Mouse (Mus musculus): ENCODE results near the gene Lif. TPM values are rescaled to one million over a fixed set of nuclear protein-coding genes. Genes with fewer than 3 reads are reported as not detected.

Lif gene
- polyA plus RNA-seq, 1 experiment from 2014 or later = not detected

DNA sequence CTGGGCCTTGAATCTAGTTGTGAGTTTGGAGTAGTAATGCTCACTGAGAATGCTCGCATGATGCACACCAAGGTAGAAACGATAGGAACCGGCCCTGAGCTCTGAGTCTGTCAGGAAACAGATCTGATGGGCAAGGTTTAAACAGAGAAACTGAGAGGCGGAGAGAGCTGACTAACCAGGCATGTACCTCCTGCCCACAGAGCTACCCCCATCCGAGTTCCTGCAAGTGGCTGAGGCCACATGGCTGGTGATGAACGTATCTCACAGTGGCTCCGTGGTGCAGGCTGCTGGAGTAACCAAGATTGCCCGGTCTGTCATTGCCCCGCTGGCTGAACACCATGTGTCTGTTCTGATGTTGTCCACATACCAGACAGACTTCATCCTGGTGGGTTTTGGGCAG, 37.4 kb upstream of the Lif start:
- H3K27me3 ChIP-seq = peaks cover 22% of the 10 kb centered on the region
- ATAC-seq (ENCODE audit: low read depth) (no peak), DNase-seq (no peak)
- peaks cover 7% of the 10 kb centered on the region for H3K36me3 ChIP-seq
- no peak overlapping the region for H3K4me2 ChIP-seq
- no peak overlapping the region for H3K27ac ChIP-seq
- no peak overlapping the region for H3K9ac ChIP-seq
- WGBS (ENCODE audit: insufficient replicate concordance) = 49% methylated on average over 9 of the region's 9 CpGs
- peaks cover 70% of the 10 kb centered on the region for H3K4me1 ChIP-seq (replicated peaks)
- H3K9me3 ChIP-seq (replicated peaks) = no peaks in the 10 kb centered on the region
- H3K4me3 ChIP-seq (replicated peaks) = no peak overlapping the region

DNA sequence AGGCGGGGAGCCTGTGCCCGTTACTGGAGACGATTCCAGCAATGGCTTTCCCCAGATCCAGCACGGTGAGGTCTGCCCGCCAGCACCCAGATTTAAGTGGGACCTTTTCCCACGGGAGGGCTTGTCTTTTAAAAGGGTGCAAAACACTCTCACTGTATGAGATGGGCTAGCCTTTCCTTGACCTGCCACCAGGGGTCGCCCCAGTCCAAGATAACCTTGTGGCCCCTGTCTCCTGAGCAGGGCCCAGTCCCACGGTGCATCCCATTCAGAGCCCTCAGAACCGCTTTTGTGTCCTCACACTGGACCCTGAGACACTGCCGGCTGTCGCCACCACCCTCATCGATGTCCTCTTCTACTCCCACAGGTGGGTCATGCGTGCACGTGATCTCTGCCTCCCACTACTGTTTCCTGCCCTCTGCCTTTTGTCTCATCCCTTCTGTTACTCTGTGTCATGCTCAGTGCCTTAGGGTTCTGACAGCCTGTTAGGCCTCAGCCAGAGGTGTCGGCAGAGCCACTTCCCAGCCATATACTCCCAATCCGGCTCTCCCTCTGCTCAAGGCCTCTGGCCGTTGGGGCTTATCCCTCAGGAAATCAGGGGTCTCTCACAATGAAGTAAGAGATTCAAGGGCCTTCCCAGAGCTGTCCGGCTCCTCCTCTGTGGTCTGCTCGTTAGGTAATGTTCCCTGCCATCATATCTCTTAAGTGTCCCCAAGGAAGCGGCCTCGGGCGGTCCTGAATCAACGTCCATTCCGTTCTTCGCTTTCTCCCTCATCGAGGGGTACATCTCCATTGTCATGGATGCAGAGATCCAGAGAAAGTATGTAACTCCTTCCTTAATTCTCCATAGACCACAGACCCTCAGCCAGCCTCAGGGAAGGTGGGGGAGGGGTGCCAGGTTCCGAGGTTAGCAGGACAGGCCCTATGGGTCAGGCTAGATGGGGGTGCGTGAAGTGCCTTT, 36.6 kb upstream of the Lif start:
- no peak for ATAC-seq (ENCODE audit: low read depth)
- peaks cover 78% of the 10 kb centered on the region for H3K4me1 ChIP-seq (replicated peaks)

GRCm38 (mm10) chr11:4222046-4222950, 35.1 kb upstream of the Lif start:
- H3K9ac ChIP-seq = 0 out of 2 replicates have a peak overlapping the region, but pooled peaks have one; percentile 19
- H3K4me2 ChIP-seq = no peak overlapping the region

More for the DNA sequence above, 36.6 kb upstream of the Lif start:
- WGBS (ENCODE audit: insufficient replicate concordance) = 44% methylated on average over 28 of the region's 28 CpGs
- DNase-seq = peak; percentile 75
- Histone ChIP-seq H3K27ac (no peak overlapping the region), H3K9ac (no peak overlapping the region), H3K4me3 (replicated peaks) (no peak overlapping the region), H3K9me3 (replicated peaks) (no peaks in the 10 kb centered on the region), H3K4me2 (no peak overlapping the region), H3K27me3 (peaks cover 22% of the 10 kb centered on the region), H3K36me3 (no peaks in the 10 kb centered on the region)

DNA sequence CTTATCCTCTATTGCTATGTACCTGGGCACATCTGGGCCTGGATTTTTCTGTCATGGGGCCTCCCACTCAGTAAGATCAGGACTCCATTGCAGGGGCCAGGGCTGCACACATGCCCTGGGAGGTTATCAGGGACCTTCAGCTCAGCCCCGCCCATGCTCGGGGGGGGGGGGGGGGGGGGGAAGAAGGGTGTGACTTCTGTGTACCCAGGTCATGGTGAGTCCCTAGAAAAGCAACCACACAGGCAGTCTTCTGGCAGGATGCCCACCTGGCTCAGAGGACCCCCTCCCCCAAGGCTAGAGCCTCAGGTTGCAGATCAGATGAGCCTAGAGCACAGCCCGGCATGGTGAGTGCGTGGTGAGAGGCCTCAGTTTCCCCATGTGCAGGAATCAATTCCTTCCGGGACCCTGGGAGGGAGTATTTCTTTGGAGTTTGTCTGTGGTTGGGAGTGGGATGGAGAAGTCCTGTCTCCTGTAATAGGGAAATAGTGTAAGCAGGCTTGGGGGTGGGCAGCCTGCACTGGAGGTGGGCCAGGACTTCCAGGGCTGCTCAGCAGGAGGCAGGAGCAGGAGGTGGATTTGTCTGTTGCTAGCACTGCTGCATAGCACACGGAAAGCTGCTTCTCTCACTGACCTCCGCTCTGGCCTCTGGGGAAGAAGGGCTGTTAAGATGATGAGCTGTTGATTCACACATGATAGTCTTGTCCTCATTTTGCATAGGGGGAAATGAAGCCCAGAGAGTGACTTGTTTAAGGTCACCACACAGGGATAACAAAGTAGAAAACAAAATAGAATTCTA, 33.8 kb upstream of the Lif start:
- Histone ChIP-seq H3K9ac (peak overlapping the region; percentile 90), H3K27ac (peak overlapping the region; percentile 95), H3K4me1 (replicated peaks) (peaks cover 96% of the 10 kb centered on the region), H3K4me2 (peak overlapping the region; percentile 81), H3K27me3 (peaks cover 17% of the 10 kb centered on the region), H3K9me3 (replicated peaks) (no peaks in the 10 kb centered on the region), H3K4me3 (replicated peaks) (peak overlapping the region; percentile 78), H3K36me3 (peaks cover 9% of the 10 kb centered on the region)
- peak; percentile 89 for ATAC-seq (ENCODE audit: low read depth)
- WGBS (ENCODE audit: insufficient replicate concordance) = 17% methylated on average over 7 of the region's 7 CpGs
- peak; percentile 68 for DNase-seq

More at GRCm38 (mm10) chr11:4222046-4222950, 35.1 kb upstream of the Lif start:
- ATAC-seq (ENCODE audit: low read depth) = no peak
- Histone ChIP-seq H3K4me1 (replicated peaks) (peaks cover 94% of the 10 kb centered on the region), H3K36me3 (no peaks in the 10 kb centered on the region), H3K9me3 (replicated peaks) (no peaks in the 10 kb centered on the region), H3K4me3 (replicated peaks) (no peak overlapping the region), H3K27ac (peak overlapping the region; percentile 95), H3K27me3 (peaks cover 22% of the 10 kb centered on the region)
- 68% methylated on average over 17 of the region's 17 CpGs for WGBS (ENCODE audit: insufficient replicate concordance)
- no peak for DNase-seq

GRCm38 (mm10) chr11:4224223-4224622, 33.1 kb upstream of the Lif start:
- DNase-seq (no peak), ATAC-seq (ENCODE audit: low read depth) (no peak)
- H3K9ac ChIP-seq = peak overlapping the region; percentile 90
- 41% methylated on average over 2 of the region's 2 CpGs for WGBS (ENCODE audit: insufficient replicate concordance)
- H3K27ac ChIP-seq = peak overlapping the region; percentile 95
- H3K9me3 ChIP-seq (replicated peaks) = no peaks in the 10 kb centered on the region
- peaks cover 13% of the 10 kb centered on the region for H3K36me3 ChIP-seq
- H3K27me3 ChIP-seq = peaks cover 11% of the 10 kb centered on the region
- peaks cover 96% of the 10 kb centered on the region for H3K4me1 ChIP-seq (replicated peaks)
- peak overlapping the region; percentile 81 for H3K4me2 ChIP-seq
- H3K4me3 ChIP-seq (replicated peaks) = peak overlapping the region; percentile 78

GRCm38 (mm10) chr11:4226569-4227325, 30.6 kb upstream of the Lif start:
- H3K27ac ChIP-seq = peak overlapping the region; percentile 83
- peak overlapping the region; percentile 90 for H3K9ac ChIP-seq
- H3K27me3 ChIP-seq = no peaks in the 10 kb centered on the region
- 48% methylated on average over 5 of the region's 5 CpGs for WGBS (ENCODE audit: insufficient replicate concordance)
- DNase-seq (no peak), ATAC-seq (ENCODE audit: low read depth) (peak; percentile 50)
- H3K4me1 ChIP-seq (replicated peaks) = peaks cover 93% of the 10 kb centered on the region
- H3K4me3 ChIP-seq (replicated peaks) = peak overlapping the region; percentile 78
- H3K9me3 ChIP-seq (replicated peaks) = no peaks in the 10 kb centered on the region
- H3K4me2 ChIP-seq = peak overlapping the region; percentile 81
- H3K36me3 ChIP-seq = peaks cover 17% of the 10 kb centered on the region

DNA sequence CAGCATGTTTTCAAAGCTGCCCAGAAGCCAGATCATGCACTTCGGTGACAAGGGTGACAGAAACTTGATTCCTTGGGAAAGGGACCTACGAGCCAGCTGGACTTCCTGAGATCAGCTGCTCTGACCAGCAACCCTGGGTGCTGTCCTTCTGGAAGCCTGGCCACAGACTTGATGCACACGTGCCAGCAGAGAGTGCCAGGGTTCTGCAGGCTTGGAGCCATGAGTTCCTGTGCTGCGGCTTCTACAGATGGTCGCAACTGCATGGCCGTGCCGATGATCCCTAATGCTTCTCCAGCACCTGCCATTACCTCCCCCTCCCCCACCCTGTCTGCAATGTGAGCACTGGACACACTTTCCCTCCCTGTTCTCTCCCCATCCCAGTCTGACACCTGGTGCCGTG, 28.9 kb upstream of the Lif start:
- Histone ChIP-seq H3K36me3 (peaks cover 29% of the 10 kb centered on the region), H3K4me2 (no peak overlapping the region), H3K27me3 (no peaks in the 10 kb centered on the region), H3K9ac (peak overlapping the region; percentile 33; the same call in 1 of the 2 replicates), H3K4me3 (replicated peaks) (no peak overlapping the region), H3K9me3 (replicated peaks) (no peaks in the 10 kb centered on the region), H3K4me1 (replicated peaks) (peaks cover 90% of the 10 kb centered on the region), H3K27ac (peak overlapping the region; percentile 65; the same call in 1 of the 2 replicates)
- ATAC-seq (ENCODE audit: low read depth) (no peak), DNase-seq (no peak)
- WGBS (ENCODE audit: insufficient replicate concordance) = 62% methylated on average over 8 of the region's 8 CpGs

- ATAC-seq (ENCODE audit: low read depth) (peak; percentile 27), DNase-seq (no peak)
- Histone ChIP-seq H3K4me1 (replicated peaks) (peaks cover 89% of the 10 kb centered on the region), H3K9ac (no peak overlapping the region), H3K36me3 (peaks cover 29% of the 10 kb centered on the region), H3K9me3 (replicated peaks) (no peaks in the 10 kb centered on the region), H3K4me2 (no peak overlapping the region), H3K4me3 (replicated peaks) (no peak overlapping the region), H3K27me3 (no peaks in the 10 kb centered on the region), H3K27ac (peak overlapping the region; percentile 26)
- 53% methylated on average over 4 of the region's 4 CpGs for WGBS (ENCODE audit: insufficient replicate concordance)
Observed at GRCm38 (mm10) chr11:4229841-4230240, 27.5 kb upstream of the Lif start.

DNA sequence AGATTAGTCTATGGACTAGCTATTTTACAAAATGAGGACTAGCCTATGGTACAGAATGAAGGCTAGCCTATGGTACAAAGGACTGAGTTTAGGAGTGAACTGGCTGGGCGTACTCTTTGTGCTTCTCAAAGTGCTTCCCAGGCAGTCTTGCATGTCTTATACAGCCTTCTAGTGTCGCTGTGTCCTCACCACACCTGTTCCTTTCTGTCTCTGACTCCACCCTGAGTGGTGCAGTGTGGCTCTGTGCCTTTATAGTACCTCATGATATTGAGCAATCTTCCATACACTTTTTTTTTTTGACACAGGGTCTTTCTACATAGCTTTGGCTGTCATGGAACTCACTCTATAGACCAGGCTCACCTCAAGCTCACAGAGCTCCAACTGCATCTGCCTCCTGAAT, 25.9 kb upstream of the Lif start:
- Histone ChIP-seq H3K27ac (no peak overlapping the region), H3K4me3 (replicated peaks) (no peak overlapping the region), H3K4me1 (replicated peaks) (peaks cover 89% of the 10 kb centered on the region), H3K9ac (no peak overlapping the region), H3K9me3 (replicated peaks) (no peaks in the 10 kb centered on the region), H3K36me3 (peaks cover 29% of the 10 kb centered on the region), H3K4me2 (no peak overlapping the region), H3K27me3 (no peaks in the 10 kb centered on the region)
- ATAC-seq (ENCODE audit: low read depth) (no peak), DNase-seq (no peak)
- 80% methylated on average over 2 of the region's 2 CpGs for WGBS (ENCODE audit: insufficient replicate concordance)

DNA sequence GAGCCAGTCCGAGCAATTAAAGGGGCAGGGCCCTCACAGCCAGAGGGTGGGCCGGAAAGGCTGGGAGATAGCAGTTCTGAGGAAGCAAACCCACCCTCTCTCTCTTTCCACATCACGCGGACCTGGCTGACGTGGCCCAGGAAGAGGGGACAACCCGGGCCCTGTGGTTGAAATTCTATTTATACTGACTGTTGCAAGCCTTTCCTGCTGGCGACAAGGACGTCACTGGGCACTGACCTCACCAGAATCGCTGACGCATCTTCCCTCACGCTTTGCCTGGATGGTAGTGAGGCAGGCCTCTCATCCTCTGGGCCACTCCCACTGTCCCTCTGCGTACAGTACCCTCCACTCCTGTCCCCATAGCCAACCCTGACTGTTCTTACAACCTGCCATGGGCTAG, 24.7 kb upstream of the Lif start:
- Histone ChIP-seq H3K27ac (peak overlapping the region; percentile 40; the same call in 1 of the 2 replicates), H3K9ac (no peak overlapping the region), H3K27me3 (no peaks in the 10 kb centered on the region), H3K36me3 (peaks cover 28% of the 10 kb centered on the region), H3K9me3 (replicated peaks) (no peaks in the 10 kb centered on the region), H3K4me2 (no peak overlapping the region), H3K4me1 (replicated peaks) (peaks cover 89% of the 10 kb centered on the region), H3K4me3 (replicated peaks) (no peak overlapping the region)
- 33% methylated on average over 12 of the region's 12 CpGs for WGBS (ENCODE audit: insufficient replicate concordance)
- 0 out of 2 replicates have a peak, but pooled peaks have one; percentile 10 for ATAC-seq (ENCODE audit: low read depth)
- no peak for DNase-seq

Measured in liver, embryonic 13.5 days (tissue).